Mouse (Mus musculus): ENCODE results near the gene Zzz3.

Zzz3 gene

GRCm38 (mm10) chr3:152395350-152396277 lies at the start of gene Zzz3:
Zzz3 (plus strand) TSS chr3:152395473.
- DNase-seq (ENCODE audit: low spot score in 2 of 2): peak; percentile 91 to 92

GRCm38 (mm10) chr3:152345732-152346632 lies 49.3 kb upstream of the Zzz3 start, which contains the start of gene Usp33:
Usp33 (plus strand) TSS chr3:152346478.
- peak; percentile 91 to 95 for DNase-seq (ENCODE audit: low spot score in 2 of 2)

- DNase-seq (ENCODE audit: low spot score in 2 of 2): peak in 1 of 2 experiments; percentile 24
These were observed 48.6 kb upstream of the Zzz3 start for GRCm38 (mm10) chr3:152346633-152347141.

- no peak for DNase-seq (ENCODE audit: low spot score in 2 of 2)
These were observed 48.0 kb upstream of the Zzz3 start for GRCm38 (mm10) chr3:152347227-152347626.

GRCm38 (mm10) chr3:152348011-152348830 lies 47.1 kb upstream of the Zzz3 start:
- no peak for DNase-seq (ENCODE audit: low spot score in 2 of 2)

GRCm38 (mm10) chr3:152350431-152350830 lies 44.8 kb upstream of the Zzz3 start:
- DNase-seq (ENCODE audit: low spot score in 2 of 2): no peak

GRCm38 (mm10) chr3:152350966-152351365 lies 44.3 kb upstream of the Zzz3 start:
- no peak for DNase-seq (ENCODE audit: low spot score in 2 of 2)

- no peak for DNase-seq (ENCODE audit: low spot score in 2 of 2)
These were observed 43.0 kb upstream of the Zzz3 start for GRCm38 (mm10) chr3:152352289-152352688.

- DNase-seq (ENCODE audit: low spot score in 2 of 2): no peak
These were observed 41.7 kb upstream of the Zzz3 start for GRCm38 (mm10) chr3:152353434-152354177.

GRCm38 (mm10) chr3:152355361-152355760 lies 39.9 kb upstream of the Zzz3 start:
- no peak for DNase-seq (ENCODE audit: low spot score in 2 of 2)

- DNase-seq (ENCODE audit: low spot score in 2 of 2): no peak
These were observed 38.5 kb upstream of the Zzz3 start for GRCm38 (mm10) chr3:152356751-152357150.

GRCm38 (mm10) chr3:152359151-152359550 lies 36.1 kb upstream of the Zzz3 start:
- DNase-seq (ENCODE audit: low spot score in 2 of 2): no peak

- DNase-seq (ENCODE audit: low spot score in 2 of 2): no peak
These were observed 31.1 kb upstream of the Zzz3 start for GRCm38 (mm10) chr3:152364181-152364580.

- no peak for DNase-seq (ENCODE audit: low spot score in 2 of 2)
These were observed 19.2 kb upstream of the Zzz3 start for GRCm38 (mm10) chr3:152376063-152376462.

- no peak for DNase-seq (ENCODE audit: low spot score in 2 of 2)
These were observed 11.2 kb upstream of the Zzz3 start for GRCm38 (mm10) chr3:152384106-152384505.

GRCm38 (mm10) chr3:152396278-152396987 lies 1.2 kb downstream of the Zzz3 start:
- DNase-seq (ENCODE audit: low spot score in 2 of 2): peak; percentile 97 to 98

- peak in 1 of 2 experiments; percentile 21 for DNase-seq (ENCODE audit: low spot score in 2 of 2)
These were observed 1.7 kb downstream of the Zzz3 start for GRCm38 (mm10) chr3:152396988-152397314.

- no peak for DNase-seq (ENCODE audit: low spot score in 2 of 2)
These were observed 2.2 kb downstream of the Zzz3 start for GRCm38 (mm10) chr3:152397335-152397940.

- DNase-seq (ENCODE audit: low spot score in 2 of 2): no peak
These were observed 5.2 kb downstream of the Zzz3 start for GRCm38 (mm10) chr3:152400441-152400840.

All from urinary bladder, postnatal 4 days (tissue).